Mouse (Mus musculus): Measurements from ENCODE around the gene Pdia3. TPM values are rescaled to one million over a fixed set of nuclear protein-coding genes. Genes with fewer than 3 reads are reported as not detected.
"Not testable (repeated sequence)": the region's sequence is repeated elsewhere in the genome, so short reads cannot be mapped to it uniquely, and the experiment has no call there.

Gene Pdia3
- polyA plus RNA-seq, 1 experiment from 2014 or later: 453 TPM

- peaks cover 21% of the 10 kb centered on the region for H3K4me1 ChIP-seq (replicated peaks)
- peak within 1 kb of the TSS; percentile 90 for H3K9ac ChIP-seq
- WGBS: 5% methylated on average over 41 of the region's 41 CpGs
- peak; percentile 93 for ATAC-seq (ENCODE audit: low read depth)
- H3K4me3 ChIP-seq: peak within 1 kb of the TSS; percentile 78
- H3K36me3 ChIP-seq: peaks cover 47% of the 10 kb centered on the region
- no peaks in the 10 kb centered on the region for H3K9me3 ChIP-seq
- peak within 1 kb of the TSS; percentile 80 for H3K27ac ChIP-seq (replicated peaks)
- no peaks in the 10 kb centered on the region for H3K27me3 ChIP-seq
- H3K4me2 ChIP-seq: peak within 1 kb of the TSS; percentile 75
Observed at GRCm38 (mm10) chr2:121456692-121457642, 43.4 kb downstream of the Pdia3 start, which contains the start of gene Serinc4. Serinc4 (minus strand) TSS chr2:121456781.

GRCm38 (mm10) chr2:121460071-121460470 is 46.5 kb downstream of the Pdia3 start:
- H3K4me1 ChIP-seq (replicated peaks): peaks cover 18% of the 10 kb centered on the region
- H3K4me2 ChIP-seq: no peak overlapping the region
- ATAC-seq (ENCODE audit: low read depth): no peak
- no peaks in the 10 kb centered on the region for H3K27me3 ChIP-seq
- H3K9ac ChIP-seq: no peak overlapping the region
- WGBS: 55% methylated on average over 2 of the region's 2 CpGs
- H3K27ac ChIP-seq (replicated peaks): no peak overlapping the region
- no peak overlapping the region for H3K4me3 ChIP-seq
- no peaks in the 10 kb centered on the region for H3K9me3 ChIP-seq
- peaks cover 29% of the 10 kb centered on the region for H3K36me3 ChIP-seq

DNA sequence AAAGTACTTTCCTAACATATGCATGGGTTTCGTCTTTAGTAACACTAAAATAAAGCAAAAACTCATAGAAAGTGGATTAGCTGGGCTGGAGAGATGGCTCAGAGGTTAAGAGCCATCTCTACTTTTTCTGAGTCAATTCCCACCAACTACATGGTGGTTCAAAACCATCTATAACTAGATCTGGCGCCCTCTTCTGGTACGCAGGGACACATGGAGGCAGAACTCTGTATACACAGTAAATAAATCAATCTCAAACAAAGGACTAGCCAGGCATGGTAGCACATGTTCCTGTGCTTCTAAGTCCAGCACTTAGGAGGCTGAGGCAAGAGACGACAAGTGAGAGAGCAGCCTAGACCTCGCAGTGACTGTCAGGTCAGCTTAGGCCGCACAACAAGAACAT is 55.4 kb downstream of the Pdia3 start:
- not testable (repeated sequence) for H3K27me3 ChIP-seq; H3K9me3 ChIP-seq; ATAC-seq (ENCODE audit: low read depth); H3K9ac ChIP-seq; H3K4me2 ChIP-seq; H3K27ac ChIP-seq (replicated peaks); H3K4me3 ChIP-seq; H3K4me1 ChIP-seq (replicated peaks)
- peaks cover 16% of the 10 kb centered on the region for H3K36me3 ChIP-seq
- 69% methylated on average over 5 of the region's 6 CpGs for WGBS

DNA sequence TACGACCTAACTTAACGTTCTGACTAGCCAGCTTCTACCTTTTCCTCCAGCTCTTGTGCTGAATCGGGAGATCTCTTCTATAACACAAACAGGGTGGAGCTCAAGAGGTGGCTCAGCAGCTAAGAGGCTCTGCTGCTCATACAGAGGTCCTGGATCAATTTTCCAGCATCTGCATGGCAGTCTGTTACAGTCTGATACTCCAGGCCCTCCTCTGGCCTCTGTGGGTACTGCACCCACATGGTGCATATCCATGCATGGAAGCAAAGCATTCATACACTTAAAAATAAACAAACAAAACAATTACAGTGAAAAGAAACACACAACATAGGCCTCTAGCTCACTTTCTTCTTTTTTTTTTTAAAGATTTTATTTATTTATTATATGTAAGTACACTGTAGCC is 59.2 kb downstream of the Pdia3 start:
- WGBS: 95% methylated on average over 3 of the region's 3 CpGs
- Histone ChIP-seq H3K4me2 (peak overlapping the region; percentile 80), H3K4me3 (peak overlapping the region; percentile 60; the same call in 1 of the 2 replicates), H3K36me3 (peaks cover 16% of the 10 kb centered on the region)
- not testable (repeated sequence) for H3K27ac ChIP-seq (replicated peaks); H3K4me1 ChIP-seq (replicated peaks); H3K27me3 ChIP-seq; H3K9ac ChIP-seq; ATAC-seq (ENCODE audit: low read depth); H3K9me3 ChIP-seq

DNA sequence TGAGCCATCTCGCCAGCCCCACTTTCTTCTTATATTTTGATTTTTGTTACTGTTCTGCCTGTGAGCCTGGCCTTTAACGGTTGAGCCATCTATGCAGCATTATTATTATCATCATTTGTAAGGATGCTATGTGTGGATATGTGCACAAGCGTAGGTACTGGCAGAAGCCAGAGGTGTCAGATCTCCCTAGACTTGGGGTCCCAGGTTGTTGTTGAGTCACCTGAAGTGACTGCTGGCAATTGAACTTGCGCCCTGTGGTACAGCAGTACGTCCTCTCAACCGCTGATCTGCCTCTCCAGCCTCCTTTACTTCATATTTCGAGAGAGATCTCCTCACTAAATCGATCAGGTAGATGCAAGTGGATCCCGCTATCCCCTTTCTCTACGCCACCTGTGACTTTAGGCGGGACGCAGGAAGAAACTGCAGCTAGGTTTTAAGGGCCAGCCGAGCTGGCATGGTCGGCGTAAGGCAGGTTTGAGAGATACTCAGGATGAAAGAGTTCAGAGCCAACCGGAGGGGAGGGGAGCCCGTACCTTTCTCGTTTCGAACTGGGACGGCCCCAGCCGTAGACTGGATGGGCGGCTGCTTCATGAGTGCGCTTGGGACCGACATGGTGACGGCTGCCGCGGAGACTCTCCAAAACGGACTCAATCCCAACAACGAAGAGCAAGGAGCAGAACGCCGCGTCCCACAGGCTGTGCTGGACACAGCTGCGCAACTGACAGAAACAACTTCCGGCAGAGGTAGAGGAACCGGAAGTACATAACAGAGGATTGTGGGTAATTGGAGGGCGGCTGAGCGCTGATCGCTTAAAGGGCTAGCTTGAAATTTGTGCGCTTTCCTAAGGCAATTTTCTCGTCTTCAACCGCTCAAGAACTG is 60.0 kb downstream of the Pdia3 start, which contains the start of gene Mfap1b:
Gene Mfap1b, minus strand, starts transcription at position 767 of the 879 bp plus-strand sequence.
- peak; percentile 94 for ATAC-seq (ENCODE audit: low read depth)
- H3K9me3 ChIP-seq; H3K27me3 ChIP-seq; H3K4me1 ChIP-seq (replicated peaks): not testable (repeated sequence)
- H3K4me3 ChIP-seq: peak within 1 kb of the TSS; percentile 60
- H3K27ac ChIP-seq (replicated peaks): peak within 1 kb of the TSS; percentile 62
- peak within 1 kb of the TSS; percentile 75 for H3K9ac ChIP-seq
- 6% methylated on average over 41 of the region's 41 CpGs for WGBS
- H3K4me2 ChIP-seq: peak within 1 kb of the TSS; percentile 80
- H3K36me3 ChIP-seq: peaks cover 11% of the 10 kb centered on the region; the same call in 1 of the 2 replicates

DNA sequence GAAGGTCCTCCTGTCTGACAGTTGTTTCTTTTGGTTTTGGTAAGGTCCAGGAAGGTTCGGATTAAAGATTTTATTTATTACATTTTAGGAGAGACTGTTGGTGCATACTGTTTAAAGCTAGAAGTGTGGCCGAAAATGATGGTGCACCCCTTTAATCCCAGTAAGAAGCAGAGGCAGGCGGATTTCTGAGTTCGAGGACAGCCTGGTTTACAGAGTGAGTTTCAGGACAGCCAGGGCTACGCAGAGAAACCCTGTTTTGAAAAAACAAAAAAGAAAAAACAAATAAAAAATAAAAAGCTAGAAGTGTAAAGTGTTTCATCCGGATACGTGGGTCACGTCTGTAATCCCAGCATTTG is 60.6 kb downstream of the Pdia3 start:
- H3K27me3 ChIP-seq: no peaks in the 10 kb centered on the region
- peak overlapping the region; percentile 75 for H3K9ac ChIP-seq
- H3K4me3 ChIP-seq: peak overlapping the region; percentile 60
- H3K4me2 ChIP-seq: peak overlapping the region; percentile 80
- peaks cover 4% of the 10 kb centered on the region; the same call in 1 of the 2 replicates for H3K4me1 ChIP-seq (replicated peaks)
- no peaks in the 10 kb centered on the region for H3K9me3 ChIP-seq
- H3K36me3 ChIP-seq: peaks cover 11% of the 10 kb centered on the region; the same call in 1 of the 2 replicates
- peak; percentile 32; the same call in 1 of the 2 replicates for ATAC-seq (ENCODE audit: low read depth)
- 37% methylated on average over 8 of the region's 8 CpGs for WGBS
- H3K27ac ChIP-seq (replicated peaks): peak overlapping the region; percentile 62

DNA sequence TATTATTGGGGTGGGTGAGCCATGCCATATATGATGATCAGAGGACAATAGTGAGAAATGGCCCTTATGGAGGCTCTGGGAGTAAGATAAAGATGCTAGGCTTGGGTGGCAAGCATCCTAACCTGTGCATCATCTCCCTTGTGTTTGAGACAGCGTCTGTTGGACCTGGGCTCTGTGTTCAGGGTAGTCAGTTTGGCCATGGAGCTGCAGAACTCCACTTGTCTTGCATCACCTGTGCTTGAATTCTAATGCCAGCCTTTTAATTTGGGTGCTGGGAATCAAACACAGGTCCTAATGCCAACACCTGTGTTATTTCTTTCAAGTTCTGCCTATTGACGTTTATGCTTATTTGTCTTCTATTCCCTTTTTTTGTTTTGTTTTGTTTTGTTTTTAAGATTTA is 61.7 kb downstream of the Pdia3 start:
- not testable (repeated sequence) for H3K27ac ChIP-seq (replicated peaks); H3K9ac ChIP-seq; H3K4me1 ChIP-seq (replicated peaks); H3K27me3 ChIP-seq; H3K4me3 ChIP-seq; ATAC-seq (ENCODE audit: low read depth); H3K9me3 ChIP-seq; H3K4me2 ChIP-seq
- WGBS: 95% methylated on average over 2 of the region's 2 CpGs
- H3K36me3 ChIP-seq: peaks cover 11% of the 10 kb centered on the region; the same call in 1 of the 2 replicates

DNA sequence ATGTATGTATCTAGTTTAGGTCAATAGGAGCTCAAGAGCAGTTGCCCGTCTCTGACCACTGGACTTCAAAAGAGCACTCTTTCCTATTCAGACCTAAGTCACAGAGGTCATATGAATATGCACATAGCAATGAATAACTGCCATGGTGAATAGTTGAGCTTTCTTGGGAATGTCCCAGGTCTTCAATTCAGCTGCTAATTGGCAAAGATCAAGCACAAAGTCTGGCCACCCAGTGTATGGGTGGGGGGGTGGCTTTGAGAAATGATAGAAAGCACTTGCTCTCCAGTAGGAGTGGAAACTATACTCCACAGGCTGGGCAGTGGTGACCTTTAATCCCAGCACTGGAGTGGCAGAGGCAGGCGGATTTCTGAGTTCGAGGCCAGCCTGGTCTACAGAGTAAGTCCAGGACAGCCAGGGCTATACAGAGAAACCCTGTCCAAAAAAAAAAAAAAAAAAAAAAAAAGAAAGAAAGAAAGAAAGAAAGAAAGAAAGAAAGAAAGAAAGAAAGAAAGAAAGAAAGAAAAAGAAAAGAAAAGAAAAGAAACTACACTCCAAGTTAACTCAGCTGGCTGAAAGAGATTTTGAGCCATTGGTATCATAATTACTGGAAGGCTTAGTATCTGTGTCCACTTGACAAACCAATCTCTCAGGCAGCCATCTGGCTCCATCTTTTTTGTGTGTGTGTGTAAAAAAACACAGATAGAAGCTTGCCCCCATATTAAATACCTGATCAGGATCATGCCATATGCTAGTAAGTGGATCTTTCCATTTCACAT is 64.1 kb downstream of the Pdia3 start:
- no peak overlapping the region for H3K4me2 ChIP-seq
- WGBS: 71% methylated on average over 3 of the region's 3 CpGs
- no peak overlapping the region for H3K4me3 ChIP-seq
- H3K36me3 ChIP-seq: no peaks in the 10 kb centered on the region
- no peak overlapping the region for H3K9ac ChIP-seq
- no peaks in the 10 kb centered on the region for H3K27me3 ChIP-seq
- peaks cover 5% of the 10 kb centered on the region; the same call in 1 of the 2 replicates for H3K4me1 ChIP-seq (replicated peaks)
- H3K27ac ChIP-seq (replicated peaks): no peak overlapping the region
- H3K9me3 ChIP-seq: no peaks in the 10 kb centered on the region
- ATAC-seq (ENCODE audit: low read depth): no peak

DNA sequence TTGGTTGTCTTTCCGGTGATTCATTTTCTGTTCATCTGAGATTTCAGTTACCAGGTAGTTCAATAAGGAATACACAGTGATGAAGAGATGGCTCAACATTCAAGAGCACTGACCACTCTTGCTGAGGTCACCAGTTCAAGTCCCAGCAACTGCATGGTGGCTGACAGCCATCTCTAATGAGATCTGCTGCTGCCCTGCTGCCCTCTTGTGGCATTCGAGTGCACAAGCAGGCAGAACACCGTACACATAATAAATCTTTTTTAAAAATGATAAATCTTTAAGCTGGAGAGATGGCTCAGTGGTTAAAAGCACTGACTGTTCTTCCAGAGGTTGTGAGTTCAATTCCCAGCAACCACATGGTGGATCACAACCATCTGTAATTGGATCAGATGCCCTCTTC is 66.9 kb downstream of the Pdia3 start:
- no peak overlapping the region for H3K27ac ChIP-seq (replicated peaks)
- H3K4me3 ChIP-seq: no peak overlapping the region
- no peak overlapping the region for H3K4me2 ChIP-seq
- ATAC-seq (ENCODE audit: low read depth): no peak
- WGBS: 56% methylated on average over 3 of the region's 3 CpGs
- no peak overlapping the region for H3K9ac ChIP-seq
- H3K9me3 ChIP-seq: no peaks in the 10 kb centered on the region
- H3K4me1 ChIP-seq (replicated peaks): peaks cover 15% of the 10 kb centered on the region
- no peaks in the 10 kb centered on the region for H3K27me3 ChIP-seq
- no peaks in the 10 kb centered on the region for H3K36me3 ChIP-seq

- 91% methylated on average over 13 of the region's 13 CpGs for WGBS
- not testable (repeated sequence) for H3K36me3 ChIP-seq; H3K27ac ChIP-seq (replicated peaks); H3K9me3 ChIP-seq; H3K4me2 ChIP-seq; H3K9ac ChIP-seq; H3K27me3 ChIP-seq; H3K4me3 ChIP-seq; ATAC-seq (ENCODE audit: low read depth)
- peaks cover 15% of the 10 kb centered on the region for H3K4me1 ChIP-seq (replicated peaks)
Observed at GRCm38 (mm10) chr2:121480916-121481315, 67.3 kb downstream of the Pdia3 start.

DNA sequence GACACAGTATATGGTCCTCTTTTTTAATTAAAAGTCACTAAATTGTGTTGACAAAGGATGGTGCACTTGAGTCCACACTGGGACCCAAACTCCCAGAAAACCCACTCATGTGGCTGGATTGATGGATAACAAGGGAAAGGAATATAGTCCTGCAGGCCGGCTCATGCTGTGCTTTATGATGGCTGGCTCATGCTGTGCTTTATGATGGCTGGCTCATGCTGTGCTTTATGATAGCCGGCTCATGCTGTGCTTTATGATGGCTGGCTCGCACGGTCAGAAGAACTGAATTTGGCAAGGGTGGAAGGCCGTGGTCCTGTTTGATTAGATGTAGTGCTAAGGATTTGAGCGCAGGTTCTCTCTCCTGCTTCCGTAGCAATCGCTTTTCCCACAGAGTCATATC is 70.0 kb downstream of the Pdia3 start:
- H3K4me2 ChIP-seq: 0 out of 2 replicates have a peak overlapping the region, but pooled peaks have one; percentile 14
- H3K36me3 ChIP-seq: no peaks in the 10 kb centered on the region
- H3K9ac ChIP-seq: peak overlapping the region; percentile 31; the same call in 1 of the 2 replicates
- no peaks in the 10 kb centered on the region for H3K9me3 ChIP-seq
- peak overlapping the region; percentile 49; the same call in 1 of the 2 replicates for H3K27ac ChIP-seq (replicated peaks)
- WGBS: 14% methylated on average over 8 of the region's 8 CpGs
- peaks cover 15% of the 10 kb centered on the region for H3K4me1 ChIP-seq (replicated peaks)
- H3K27me3 ChIP-seq: no peaks in the 10 kb centered on the region
- no peak for ATAC-seq (ENCODE audit: low read depth)
- H3K4me3 ChIP-seq: no peak overlapping the region

Data from neural tube, embryonic 13.5 days (tissue).